Mouse (Mus musculus) testis, adult 2 months (tissue): ENCODE measurements around the gene Mpc2.

ENCODE experiments used
- CTCF ChIP-seq: fragments of 200-500 bp; IDR thresholded peaks from 2 replicates; pipeline ENCODE4 v1.5.1; 2012; ENCODE audit warnings: low read depth, mild to moderate bottlenecking, inconsistent platforms, low read length, moderate library complexity; ENCODE audit not compliant: control insufficient read depth, insufficient read depth, insufficient replicate concordance
- POLR2A ChIP-seq: fragments of 200-500 bp; IDR thresholded peaks from 2 replicates; pipeline ENCODE4 v1.6.1; 2012; ENCODE audit warnings: low read depth, mild to moderate bottlenecking, inconsistent platforms, low read length, moderate library complexity; ENCODE audit not compliant: control insufficient read depth

DNA sequence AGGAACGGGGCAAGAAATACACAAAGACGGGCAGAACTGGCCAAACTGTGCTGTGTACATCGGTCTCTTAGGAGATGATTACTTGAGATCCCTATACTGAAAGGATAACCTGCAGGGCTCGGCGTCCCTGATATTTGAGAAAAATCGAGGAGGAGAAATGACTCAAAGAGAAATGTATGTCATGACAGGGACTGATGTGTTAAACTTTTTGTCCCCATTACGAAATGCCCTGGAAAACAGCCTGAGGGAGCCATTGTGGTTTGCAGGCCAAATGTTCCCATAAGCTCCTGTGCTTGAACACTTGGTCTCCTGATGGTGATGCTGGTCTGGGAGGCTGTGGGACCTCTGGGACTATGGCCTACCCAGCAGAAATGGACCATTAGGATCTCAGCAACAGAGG lies 60.3 kb downstream of the Mpc2 start:
- TF ChIP-seq CTCF (no peak), POLR2A (no peak)
